Mouse (Mus musculus) left cerebral cortex, adult 11 months (tissue): ENCODE measurements around the gene Islr.

Experiments
- DNase-seq: peaks from one replicate; pipeline ENCODE4 v3.0.0; 2022; ENCODE audit warnings: low spot score

Islr gene

DNA sequence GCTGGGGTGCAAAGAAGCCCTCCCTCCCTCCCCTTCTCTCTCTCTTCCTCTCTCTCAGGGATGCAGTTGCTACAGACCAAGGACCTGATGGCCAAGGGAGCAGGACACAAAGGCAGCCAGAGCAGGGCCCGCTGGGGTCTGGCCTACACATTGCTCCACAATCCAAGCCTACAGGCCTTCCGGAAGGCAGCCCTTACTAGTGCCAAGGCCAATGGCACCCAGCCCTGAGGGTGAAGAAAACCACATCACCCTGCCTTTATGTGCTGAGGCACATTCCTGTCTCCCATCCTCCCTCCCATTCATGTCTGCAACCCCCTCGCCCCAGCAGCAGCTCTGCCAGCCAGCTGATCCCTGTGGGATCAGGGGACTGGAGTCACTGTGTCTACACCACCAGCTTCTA is 51.0 kb downstream of the Islr start:
- DNase-seq = no peak

DNA sequence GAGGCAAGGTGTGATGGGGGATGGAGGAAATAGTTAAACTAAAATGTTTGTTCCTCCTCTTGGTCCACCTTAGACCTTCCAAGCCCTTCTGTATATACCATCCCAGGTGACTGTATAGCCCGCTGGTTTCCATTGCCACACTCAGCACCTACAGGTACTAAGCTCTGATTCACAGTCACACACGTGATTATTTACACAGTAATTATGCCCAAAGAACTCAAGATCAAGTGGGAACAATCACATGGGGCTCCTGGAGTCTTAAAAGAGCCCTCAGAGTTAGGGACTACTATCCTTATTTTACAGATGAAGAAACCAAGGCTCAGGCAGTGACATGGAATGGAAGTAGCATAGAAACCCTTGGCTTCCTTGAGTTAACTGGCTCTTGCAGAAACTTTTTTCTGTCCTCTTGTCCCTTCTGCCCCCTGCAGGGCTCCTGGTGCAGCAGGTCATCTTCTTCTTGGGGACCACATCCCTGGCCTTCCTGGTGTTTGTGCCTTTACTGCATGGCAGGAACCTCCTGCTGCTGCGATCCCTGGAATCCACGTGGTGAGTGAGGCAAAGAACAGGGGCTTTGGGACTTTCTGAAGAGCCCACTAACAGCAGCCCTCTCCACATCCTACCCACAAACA is 53.3 kb downstream of the Islr start:
- DNase-seq = no peak

- DNase-seq = no peak
Measured at GRCm38 (mm10) chr9:58148806-58149205, 55.3 kb downstream of the Islr start.

GRCm38 (mm10) chr9:58145417-58145816 is 58.7 kb downstream of the Islr start:
- DNase-seq = no peak

DNA sequence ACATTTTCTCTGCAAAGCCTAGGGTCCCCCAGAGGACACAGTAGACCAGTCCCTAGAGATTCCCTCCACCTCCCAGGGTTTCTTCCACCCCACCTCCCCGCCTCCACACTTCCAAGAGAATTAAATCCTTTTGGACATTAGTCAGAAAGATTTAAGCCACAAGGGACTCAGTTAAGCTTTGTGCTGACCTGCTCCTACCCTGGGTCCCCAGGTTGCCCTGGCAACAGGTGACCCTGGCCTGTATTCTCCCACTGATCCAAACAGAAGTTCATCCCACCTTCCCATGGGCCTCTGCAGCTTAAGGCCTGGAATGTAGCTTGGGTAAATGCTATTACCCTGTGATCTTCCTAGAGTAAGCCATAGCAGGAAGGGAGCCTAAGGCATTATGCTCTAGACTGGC is 59.4 kb downstream of the Islr start:
- DNase-seq = no peak

GRCm38 (mm10) chr9:58143419-58143818 is 60.7 kb downstream of the Islr start:
- DNase-seq = no peak

- DNase-seq = peak; percentile 21
Measured at GRCm38 (mm10) chr9:58139947-58140346, 64.2 kb downstream of the Islr start.

DNA sequence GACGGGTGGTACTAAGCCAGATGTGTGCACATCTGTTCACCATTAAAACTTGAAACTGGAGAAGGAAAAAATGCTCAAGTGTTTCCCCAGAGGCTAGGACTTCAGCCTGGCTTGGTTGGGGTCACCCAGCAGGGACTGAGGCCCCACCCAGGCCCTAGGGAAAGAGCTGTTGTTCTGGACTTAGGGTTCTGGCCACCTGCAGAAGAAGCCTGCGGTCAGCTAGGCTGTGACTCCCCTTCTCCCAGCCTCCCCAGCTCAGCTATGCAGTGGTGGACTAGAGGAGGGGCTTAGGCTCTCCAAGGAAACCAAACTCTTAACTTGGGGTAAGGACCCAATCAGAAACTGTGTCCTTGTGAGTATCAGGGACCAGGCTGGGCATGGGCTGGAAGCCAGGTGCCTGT is 68.2 kb downstream of the Islr start:
- no peak for DNase-seq

DNA sequence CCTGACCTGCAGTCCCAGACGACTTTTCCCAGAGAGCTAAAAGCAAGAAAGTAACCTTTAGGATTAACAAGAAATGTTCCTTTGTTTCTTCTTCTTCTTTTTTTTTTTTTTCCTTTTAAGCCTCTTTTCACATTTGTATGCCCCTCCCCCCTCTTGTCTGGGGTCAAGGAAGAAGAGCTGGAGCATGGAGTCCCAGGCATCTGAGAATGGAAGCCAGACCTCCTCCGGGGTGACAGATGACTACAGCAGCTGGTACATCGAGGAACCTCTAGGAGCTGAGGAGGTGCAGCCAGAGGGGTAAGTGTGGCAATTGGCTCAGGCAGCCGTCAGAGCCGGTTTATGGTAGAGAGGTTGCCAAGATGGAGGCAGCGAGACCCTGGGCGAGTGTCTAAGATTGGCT is 69.2 kb downstream of the Islr start:
- no peak for DNase-seq

- DNase-seq = no peak
Measured at GRCm38 (mm10) chr9:58133893-58134884, 69.9 kb downstream of the Islr start.

DNA sequence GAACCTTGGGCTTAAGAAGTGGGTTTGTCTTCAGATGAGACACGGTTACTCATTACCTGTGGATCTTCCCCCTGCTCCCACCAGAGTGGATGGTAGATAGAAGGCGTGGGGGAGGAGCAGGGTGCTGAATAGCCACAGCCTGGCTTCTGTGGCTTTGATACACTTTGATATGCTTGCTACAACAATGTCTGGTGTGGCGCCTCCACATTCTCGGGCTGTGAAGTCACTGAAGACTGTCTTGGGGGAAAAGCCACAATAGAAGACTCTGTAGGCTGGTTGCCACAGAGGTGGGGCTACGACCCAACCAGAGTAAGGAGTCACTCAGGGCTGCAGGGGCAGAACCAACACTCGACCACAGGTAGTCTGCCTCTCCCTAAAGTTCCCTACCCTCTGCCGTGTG is 72.4 kb downstream of the Islr start:
- no peak for DNase-seq

DNA sequence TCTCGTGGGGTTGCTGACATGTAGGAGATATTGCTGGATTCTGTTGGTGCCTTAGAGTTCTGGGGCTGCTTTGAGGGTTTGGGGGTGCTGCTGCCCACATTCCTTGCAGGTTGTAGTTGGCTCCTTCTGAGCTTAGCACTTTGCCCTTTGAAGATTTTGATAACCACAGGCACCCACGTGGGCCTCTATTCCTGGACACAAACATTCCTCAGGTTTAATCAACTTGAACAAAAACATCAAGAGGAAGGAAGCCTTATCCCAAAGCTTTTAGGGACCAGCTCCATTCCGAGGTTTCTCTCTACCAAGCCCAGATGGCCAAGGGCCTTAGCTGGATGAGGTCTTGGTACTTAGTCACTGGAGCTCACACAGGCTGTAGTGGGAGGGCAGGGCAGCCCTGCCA is 73.2 kb downstream of the Islr start:
- no peak for DNase-seq

DNA sequence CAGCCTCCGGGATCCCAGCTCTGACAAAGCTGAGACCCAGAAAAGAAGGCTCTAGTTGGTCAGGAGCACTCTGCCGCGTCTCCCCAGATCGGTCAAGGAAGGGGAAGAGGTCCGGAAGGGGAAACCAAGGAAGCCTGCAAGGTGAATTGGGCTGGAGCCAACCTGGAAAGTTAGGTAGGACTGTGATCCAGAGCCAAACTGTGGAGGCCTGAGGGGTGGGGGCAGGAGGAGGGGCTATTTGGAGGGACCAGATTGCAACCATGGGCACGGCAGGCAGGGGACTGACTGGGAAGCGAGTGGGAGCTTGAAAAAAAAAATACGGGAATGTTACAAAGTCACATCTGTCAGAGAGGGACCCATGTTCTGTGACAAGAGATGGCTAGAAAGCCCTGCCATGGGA is 74.6 kb downstream of the Islr start:
- no peak for DNase-seq

- DNase-seq = no peak
Measured at GRCm38 (mm10) chr9:58128926-58129413, 75.1 kb downstream of the Islr start.

- DNase-seq = no peak
Measured at GRCm38 (mm10) chr9:58125811-58126210, 78.3 kb downstream of the Islr start.

DNA sequence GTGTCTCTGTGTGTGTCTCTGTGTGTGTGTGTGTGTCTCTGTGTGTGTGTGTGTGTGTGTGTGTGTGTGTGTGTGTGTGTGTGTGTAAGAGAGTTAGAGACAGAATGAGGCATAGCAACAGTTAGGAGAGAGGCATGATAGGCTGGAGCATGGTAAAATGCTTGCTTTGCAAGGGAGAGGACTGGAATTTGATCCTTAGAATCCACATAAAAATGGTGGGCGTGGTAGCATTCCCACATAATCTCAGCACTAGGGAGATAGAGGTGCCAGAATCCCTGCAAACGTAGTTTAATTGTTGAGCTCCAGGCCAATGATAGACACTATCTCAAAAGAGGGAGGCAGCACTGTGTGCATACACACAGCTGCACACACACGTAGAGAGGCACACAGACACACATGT is 79.0 kb downstream of the Islr start:
- DNase-seq = no peak

- no peak for DNase-seq
Measured at GRCm38 (mm10) chr9:58118671-58119070, 85.4 kb downstream of the Islr start, which contains the start of gene Ccdc33. TSS of gene Ccdc33 (minus strand) at chr9:58118823.

DNA sequence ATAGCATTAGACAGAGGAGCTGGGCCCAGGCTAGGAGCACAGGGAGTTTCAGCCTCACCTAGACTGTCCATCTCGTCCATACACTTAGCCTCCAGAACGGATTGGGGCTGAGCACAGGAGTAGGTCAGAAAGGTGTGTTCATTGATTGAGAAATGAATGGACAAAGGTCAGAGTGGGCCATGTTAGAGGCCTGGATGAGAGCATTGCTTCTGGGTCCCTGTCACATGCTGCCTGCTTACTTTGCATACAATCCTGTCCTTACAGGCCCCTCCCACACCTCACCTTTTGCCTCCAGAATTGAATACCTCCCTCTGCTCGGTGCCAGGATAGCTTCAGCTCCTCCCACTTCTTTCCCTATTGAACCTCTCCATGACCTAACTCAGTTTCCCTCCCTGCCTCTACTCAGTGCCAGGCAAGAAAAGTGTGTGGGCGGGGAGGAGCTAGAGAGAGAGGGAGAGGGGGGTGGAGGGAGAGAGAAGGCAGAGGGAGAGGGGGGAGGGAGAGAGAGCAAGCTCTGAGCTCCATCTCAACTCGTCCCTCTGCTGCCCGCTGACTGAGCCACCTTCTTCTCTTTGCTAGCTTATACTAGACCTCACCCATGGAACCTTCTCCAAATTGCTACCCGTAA is 88.0 kb downstream of the Islr start:
- no peak for DNase-seq

DNA sequence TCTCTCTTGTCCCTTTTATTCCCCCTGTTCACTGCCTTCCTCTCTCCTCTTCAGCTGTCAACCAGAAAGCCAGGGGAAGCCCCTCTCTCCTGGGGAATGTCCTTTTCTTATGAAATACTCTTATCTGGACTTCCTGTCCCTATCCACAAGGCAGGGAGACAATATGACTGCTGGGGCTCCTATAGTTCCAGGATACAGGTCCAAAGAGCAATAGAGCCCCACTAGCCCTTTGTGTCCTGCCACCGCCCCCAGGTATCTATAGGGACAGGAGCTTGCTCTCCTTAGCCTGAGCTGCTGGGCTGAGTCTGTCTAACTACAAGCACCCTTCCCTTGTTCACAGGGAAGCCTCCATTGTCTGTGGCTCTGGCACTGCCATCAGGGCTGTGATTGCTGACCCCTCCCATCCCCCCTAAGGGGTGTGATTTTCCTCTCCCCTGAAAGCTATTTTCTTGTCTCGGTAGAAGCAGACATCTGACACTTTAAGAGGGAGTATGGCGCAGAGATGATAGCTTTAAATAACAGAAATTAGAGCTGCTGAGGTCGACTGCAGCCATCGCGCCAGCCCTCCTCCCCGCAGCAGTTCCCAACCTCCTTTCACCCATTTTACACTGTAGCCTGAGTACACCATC is 88.7 kb downstream of the Islr start:
- no peak for DNase-seq

- DNase-seq = no peak
Measured at GRCm38 (mm10) chr9:58114019-58114418, 90.1 kb downstream of the Islr start.

DNA sequence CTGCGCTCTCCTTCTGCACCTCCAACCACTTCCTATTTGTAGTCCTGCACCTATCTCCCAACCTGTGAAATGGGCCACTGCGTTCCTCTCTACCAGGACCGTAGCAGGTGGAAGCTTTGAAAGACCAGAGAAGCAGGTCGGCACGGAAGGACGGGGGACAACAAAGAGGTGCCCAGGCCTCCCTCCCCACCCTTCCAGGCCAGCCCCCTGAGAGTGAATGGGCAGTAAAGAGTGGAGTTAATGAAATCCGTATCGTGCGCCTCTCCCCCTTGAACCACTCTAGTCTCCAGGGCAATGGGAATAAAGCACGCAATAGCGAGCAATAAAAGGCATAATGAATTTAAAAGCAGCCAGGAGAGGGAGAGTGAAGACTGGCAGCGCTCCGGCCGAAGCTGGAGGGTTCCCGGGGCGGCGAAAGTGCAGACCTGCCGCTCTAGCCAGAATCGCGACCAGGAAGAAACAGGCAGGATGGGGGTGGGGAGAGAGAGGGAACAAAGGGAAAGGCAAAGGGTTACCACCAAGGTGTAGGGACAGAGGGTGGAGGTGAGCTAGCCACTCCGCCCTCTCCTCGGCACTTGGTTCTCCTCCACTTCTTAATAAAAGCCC is 90.7 kb downstream of the Islr start:
- DNase-seq = no peak

DNA sequence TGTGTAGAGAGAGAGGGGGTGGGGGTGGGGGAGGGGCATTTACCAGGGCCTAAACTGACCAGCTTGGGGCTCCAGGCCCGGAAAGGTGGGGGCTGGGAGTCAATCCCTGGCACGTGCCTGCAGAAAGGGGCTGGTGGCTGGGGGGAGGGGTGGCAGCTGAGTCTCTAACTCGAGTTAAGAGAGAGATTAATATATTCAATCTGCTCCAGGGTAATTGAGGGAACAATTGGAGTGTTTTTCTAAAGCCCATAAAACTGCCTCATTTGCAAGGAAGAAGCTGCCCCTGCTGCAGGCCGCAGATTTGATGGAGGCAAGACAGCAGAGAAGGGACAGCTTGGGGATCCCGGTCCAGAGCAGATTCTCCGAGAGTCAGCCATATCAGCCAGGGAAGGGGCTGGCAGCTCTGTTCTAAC is 91.2 kb downstream of the Islr start:
- no peak for DNase-seq
